Mouse (Mus musculus) MEL (cell line): ENCODE results near the gene Lmbrd2. TPM values are rescaled to one million over a fixed set of nuclear protein-coding genes. Genes with fewer than 3 reads are reported as not detected.

Experiments used
- DNase-seq: peaks from one replicate; pipeline ENCODE4 v3.0.0; 2011; ENCODE audit warnings: low read depth, low spot score
- H3K27ac ChIP-seq: 2 replicates; pipeline ENCODE4 v1.5.1; 2012; ENCODE audit warnings: low read depth, mild to moderate bottlenecking, control low read depth, low read length, moderate library complexity; ENCODE audit not compliant: control insufficient read depth
- H3K27me3 ChIP-seq, 2 experiments: fragments of 150-350 bp in 1 of 2; sonication (generic) in 1 of 2; 2 replicates each; pipeline ENCODE4 v1.6.1; 2012; ENCODE audit warnings: low read length in 2 of 2, mild to moderate bottlenecking in 2 of 2, improper control_type of control experiment in 1 of 2, moderate library complexity in 1 of 2; ENCODE audit not compliant: insufficient read depth in 2 of 2, control insufficient read depth in 1 of 2
- H3K36me3 ChIP-seq, 2 experiments: 2 replicates each; pipeline ENCODE4 v1.6.1; 2012 to 2014; ENCODE audit warnings: low read length in 2 of 2, improper control_type of control experiment in 1 of 2, inconsistent platforms in 1 of 2, mild to moderate bottlenecking in 1 of 2; ENCODE audit not compliant: insufficient read depth in 2 of 2, control insufficient read depth in 1 of 2
- H3K4me1 ChIP-seq, 2 experiments: fragments of 150-350 bp in 1 of 2; sonication (generic) in 1 of 2; 2 replicates each; pipeline ENCODE4 v1.6.1; 2012; ENCODE audit warnings: low read length in 2 of 2, improper control_type of control experiment in 1 of 2, mild to moderate bottlenecking in 1 of 2; ENCODE audit not compliant: insufficient read depth in 2 of 2, control insufficient read depth in 1 of 2
- H3K4me3 ChIP-seq, 2 experiments: fragments of 150-350 bp in 1 of 2; sonication (generic) in 1 of 2; 2 replicates each; pipeline ENCODE4 v1.5.1; 2012; ENCODE audit warnings: low read depth in 2 of 2, low read length in 2 of 2, mild to moderate bottlenecking in 2 of 2, moderate library complexity in 2 of 2, control low read depth in 1 of 2, improper control_type of control experiment in 1 of 2; ENCODE audit not compliant: control insufficient read depth in 1 of 2, insufficient read depth in 1 of 2
- H3K79me2 ChIP-seq: 2 replicates; pipeline ENCODE4 v1.6.1; 2012; ENCODE audit warnings: mild to moderate bottlenecking, low read length, moderate library complexity; ENCODE audit not compliant: control insufficient read depth, poor library complexity, insufficient read depth
- H3K9ac ChIP-seq: 2 replicates; pipeline ENCODE4 v1.6.1; 2012; ENCODE audit warnings: low read depth, mild to moderate bottlenecking, control low read depth, low read length, moderate library complexity; ENCODE audit not compliant: control insufficient read depth, poor library complexity, severe bottlenecking
- H3K9me3 ChIP-seq: fragments of 150-350 bp; sonication (generic); replicated peaks from 2 replicates; pipeline ENCODE4 v1.6.1; 2012; ENCODE audit warnings: mild to moderate bottlenecking, low read length, improper control_type of control experiment, moderate library complexity; ENCODE audit not compliant: insufficient read depth
- CTCF ChIP-seq, 3 experiments: IDR thresholded peaks in 2 of 3; conservative IDR thresholded peaks in 1 of 3; 2 replicates each; pipeline ENCODE4 v1.5.1; 2011 to 2012; ENCODE audit warnings: low read length in 3 of 3, low read depth in 2 of 3, mild to moderate bottlenecking in 2 of 3, improper control_type of control experiment in 1 of 3, inconsistent platforms in 1 of 3, mixed read lengths in 1 of 3, moderate library complexity in 1 of 3; ENCODE audit not compliant: control insufficient read depth in 1 of 3, insufficient read depth in 1 of 3, poor library complexity in 1 of 3, severe bottlenecking in 1 of 3
- E2F4 ChIP-seq: IDR thresholded peaks from 2 replicates; pipeline ENCODE4 v1.6.1; 2011; ENCODE audit warnings: low read depth, low read length, improper control_type of control experiment, borderline replicate concordance
- ELF1 ChIP-seq: IDR thresholded peaks from 2 replicates; pipeline ENCODE4 v1.6.1; 2014; ENCODE audit warnings: low read depth, mild to moderate bottlenecking, inconsistent platforms, low read length, improper control_type of control experiment, moderate library complexity
- EP300 ChIP-seq, 2 experiments: IDR thresholded peaks; 2 replicates each; pipeline ENCODE4 v1.6.1; 2011; ENCODE audit warnings: improper control_type of control experiment in 2 of 2, low read length in 2 of 2, low read depth in 1 of 2, mild to moderate bottlenecking in 1 of 2
- ETS1 ChIP-seq: IDR thresholded peaks from 2 replicates; pipeline ENCODE4 v1.6.1; 2012; ENCODE audit warnings: low read depth, mild to moderate bottlenecking, inconsistent platforms, low read length, improper control_type of control experiment, moderate library complexity
- GABPA ChIP-seq: IDR thresholded peaks from 2 replicates; pipeline ENCODE4 v1.6.1; 2012; ENCODE audit warnings: low read depth, mild to moderate bottlenecking, inconsistent platforms, low read length, improper control_type of control experiment, moderate library complexity
- GATA1 ChIP-seq: IDR thresholded peaks from 2 replicates; pipeline ENCODE4 v1.6.1; 2011; ENCODE audit warnings: low read depth, low read length, improper control_type of control experiment
- HCFC1 ChIP-seq: IDR thresholded peaks from 2 replicates; pipeline ENCODE4 v1.6.1; 2012; ENCODE audit warnings: low read depth, mild to moderate bottlenecking, inconsistent platforms, low read length, improper control_type of control experiment, moderate library complexity
- KAT2A ChIP-seq: conservative IDR thresholded peaks from 2 replicates; pipeline ENCODE4 v1.6.1; 2012; ENCODE audit warnings: low read depth, low read length, improper control_type of control experiment, inconsistent platforms
- MAFK ChIP-seq: IDR thresholded peaks from 2 replicates; pipeline ENCODE4 v1.6.1; 2011; ENCODE audit warnings: low read depth, mild to moderate bottlenecking, low read length, improper control_type of control experiment, borderline replicate concordance
- MAX ChIP-seq: IDR thresholded peaks from 2 replicates; pipeline ENCODE4 v1.6.1; 2011; ENCODE audit warnings: low read length, improper control_type of control experiment
- MEF2A ChIP-seq: IDR thresholded peaks from 2 replicates; pipeline ENCODE4 v1.6.1; 2014; ENCODE audit warnings: low read depth, mild to moderate bottlenecking, inconsistent platforms, low read length, improper control_type of control experiment; ENCODE audit not compliant: poor library complexity, insufficient replicate concordance, severe bottlenecking; ENCODE audit errors: extremely low read depth
- MXI1 ChIP-seq: IDR thresholded peaks from 2 replicates; pipeline ENCODE4 v1.6.1; 2011; ENCODE audit warnings: mild to moderate bottlenecking, low read depth, low read length, improper control_type of control experiment
- MYB ChIP-seq: IDR thresholded peaks from 2 replicates; pipeline ENCODE4 v1.6.1; 2011; ENCODE audit warnings: mild to moderate bottlenecking, low read depth, low read length, improper control_type of control experiment
- MYC ChIP-seq: IDR thresholded peaks from 2 replicates; pipeline ENCODE4 v1.6.1; 2011; ENCODE audit warnings: low read depth, mild to moderate bottlenecking, low read length, improper control_type of control experiment, moderate library complexity
- NELFE ChIP-seq: IDR thresholded peaks from 2 replicates; pipeline ENCODE4 v1.6.1; 2011; ENCODE audit warnings: low read depth, low read length, improper control_type of control experiment
- POLR2A ChIP-seq, 2 experiments: IDR thresholded peaks; 2 replicates each; pipeline ENCODE4 v1.6.1; 2011 to 2012; ENCODE audit warnings: low read length in 2 of 2, mild to moderate bottlenecking in 2 of 2, control low read depth in 1 of 2, improper control_type of control experiment in 1 of 2, low read depth in 1 of 2, moderate library complexity in 1 of 2; ENCODE audit not compliant: control insufficient read depth in 1 of 2, insufficient read depth in 1 of 2, poor library complexity in 1 of 2
- POLR2AphosphoS2 ChIP-seq: IDR thresholded peaks from 2 replicates; pipeline ENCODE4 v1.6.1; 2011; ENCODE audit warnings: low read length, improper control_type of control experiment
- RAD21 ChIP-seq: IDR thresholded peaks from 2 replicates; pipeline ENCODE4 v1.6.1; 2011; ENCODE audit warnings: mild to moderate bottlenecking, low read depth, low read length, improper control_type of control experiment
- RCOR1 ChIP-seq: IDR thresholded peaks from 2 replicates; pipeline ENCODE4 v1.6.1; 2012; ENCODE audit warnings: low read depth, mild to moderate bottlenecking, inconsistent platforms, low read length, improper control_type of control experiment
- SIN3A ChIP-seq: IDR thresholded peaks from 2 replicates; pipeline ENCODE4 v1.6.1; 2012; ENCODE audit warnings: low read length, improper control_type of control experiment, inconsistent platforms
- SMC3 ChIP-seq: IDR thresholded peaks from 2 replicates; pipeline ENCODE4 v1.6.1; 2011; ENCODE audit warnings: low read depth, low read length, improper control_type of control experiment
- TAL1 ChIP-seq: IDR thresholded peaks from 2 replicates; pipeline ENCODE4 v1.6.1; 2012; ENCODE audit warnings: mild to moderate bottlenecking, inconsistent platforms, low read length, moderate library complexity, mixed read lengths
- TBP ChIP-seq: IDR thresholded peaks from 2 replicates; pipeline ENCODE4 v1.8.0; 2011; ENCODE audit warnings: low read depth, low read length, improper control_type of control experiment
- TCF12 ChIP-seq: IDR thresholded peaks from 2 replicates; pipeline ENCODE4 v1.6.1; 2014; ENCODE audit warnings: low read depth, mild to moderate bottlenecking, inconsistent platforms, low read length, improper control_type of control experiment, moderate library complexity
- UBTF ChIP-seq: IDR thresholded peaks from 2 replicates; pipeline ENCODE4 v1.6.1; 2012; ENCODE audit warnings: low read depth, mild to moderate bottlenecking, inconsistent platforms, low read length, improper control_type of control experiment, moderate library complexity, borderline replicate concordance; ENCODE audit not compliant: insufficient read depth
- USF2 ChIP-seq, 2 experiments: IDR thresholded peaks; 2 replicates each; pipeline ENCODE4 v1.6.1; 2011 to 2012; ENCODE audit warnings: improper control_type of control experiment in 2 of 2, low read length in 2 of 2, borderline replicate concordance in 1 of 2, inconsistent platforms in 1 of 2, low read depth in 1 of 2, mild to moderate bottlenecking in 1 of 2; ENCODE audit not compliant: insufficient read depth in 1 of 2
- polyA plus RNA-seq, 2 experiments: library from polyadenylated mRNA; stranded (reverse) in 1 of 2; unstranded in 1 of 2; fragments of >175 nt in 1 of 2; fragments of >200 nt in 1 of 2; gene quantifications; 2 replicates each; pipeline versions ENCODE4 v1.2.1 to v1.2.4; 2012; ENCODE audit warnings: low replicate concordance in 2 of 2, low read depth in 1 of 2; ENCODE audit not compliant: insufficient read length in 2 of 2, insufficient read depth in 1 of 2, missing spikeins in 1 of 2
- total RNA-seq: library from RNA; depleted of rRNA; stranded (reverse); fragments of 300-350 nt; gene quantifications from 2 replicates; pipeline ENCODE4 v1.2.3, GENCODE M21; 2012

The Lmbrd2 gene
- total and polyA plus RNA-seq, 3 experiments: 7.9 to 62.9 (median 8.2) TPM

GRCm38 (mm10) chr15:9140252-9140680 lies at the start of gene Lmbrd2 (continued):
- no peak; the same call in 1 of the 2 replicates for TF ChIP-seq ETS1
- TF ChIP-seq RCOR1: no peak
- 0 out of 2 replicates have a peak, but pooled peaks have one; percentile 35 for TF ChIP-seq MAX

GRCm38 (mm10) chr15:9090662-9091061 lies 49.7 kb upstream of the Lmbrd2 start:
- H3K27ac ChIP-seq: peak overlapping the region; percentile 92
- H3K27me3 ChIP-seq: no peaks in the 10 kb centered on the region
- no peaks in the 10 kb centered on the region for H3K9me3 ChIP-seq
- TF ChIP-seq GATA1: peak; percentile 76
- TF ChIP-seq POLR2AphosphoS2: peak; percentile 48; the same call in 1 of the 2 replicates
- no peak for TF ChIP-seq GABPA
- TF ChIP-seq UBTF: no peak
- peak; percentile 90 to 92 for TF ChIP-seq EP300 (IDR thresholded peaks at IDR 0.05; ENCODE audit: low read depth in 1 of 2, low read length in 2 of 2)
- peak; percentile 71 for TF ChIP-seq SIN3A
- TF ChIP-seq RAD21: no peak; the same call in 1 of the 2 replicates
- TF ChIP-seq SMC3: peak; percentile 14; the same call in 1 of the 2 replicates
- peak; percentile 59; the same call in 1 of the 2 replicates for TF ChIP-seq MXI1
- TF ChIP-seq RCOR1: peak; percentile 77
- TF ChIP-seq CTCF (IDR thresholded peaks at IDR 0.05 in 2 of 3, conservative IDR thresholded peaks at IDR 0.05 in 1 of 3; ENCODE audit: control insufficient read depth in 1 of 3, insufficient read depth in 1 of 3, low read depth in 2 of 3, low read length in 3 of 3, poor library complexity in 1 of 3, severe bottlenecking in 1 of 3): no peak
- TF ChIP-seq MYB: peak; percentile 72
- TF ChIP-seq TBP: no peak
- peak; percentile 87 for TF ChIP-seq ETS1
- TF ChIP-seq TAL1: peak; percentile 42
- TF ChIP-seq MAFK: peak; percentile 46; the same call in 1 of the 2 replicates
- peak; percentile 56; the same call in 1 of the 2 replicates for TF ChIP-seq MEF2A
- TF ChIP-seq E2F4: no peak
- peak; percentile 79 for TF ChIP-seq TCF12
- TF ChIP-seq HCFC1: peak; percentile 43; the same call in 1 of the 2 replicates
- 0 out of 2 replicates have a peak, but pooled peaks have one; percentile 24 for TF ChIP-seq MYC
- TF ChIP-seq KAT2A: peak; percentile 54; the same call in 1 of the 2 replicates
- TF ChIP-seq MAX: peak; percentile 62
- no peak for TF ChIP-seq ELF1
- no peak for TF ChIP-seq NELFE
- TF ChIP-seq POLR2A (IDR thresholded peaks at IDR 0.05; ENCODE audit: control insufficient read depth in 1 of 2, insufficient read depth in 1 of 2, low read depth in 1 of 2, low read length in 2 of 2, poor library complexity in 1 of 2): no peak
- TF ChIP-seq USF2 (IDR thresholded peaks at IDR 0.05; ENCODE audit: borderline replicate concordance in 1 of 2, insufficient read depth in 1 of 2, low read depth in 1 of 2, low read length in 2 of 2): no peak
- H3K36me3 ChIP-seq: peaks cover 33 to 72% of the 10 kb centered on the region in 2 experiments
- H3K9ac ChIP-seq: no peak overlapping the region
- peaks cover 1% of the 10 kb centered on the region; the same call in 1 of the 2 replicates for H3K79me2 ChIP-seq
- DNase-seq: peak; percentile 76
- peaks cover 16 to 29% of the 10 kb centered on the region in 2 experiments for H3K4me1 ChIP-seq
- H3K4me3 ChIP-seq: no peak overlapping the region
